Mouse (Mus musculus) heart, embryonic 14.5 days (tissue): ENCODE measurements around the gene Armc7. TPM values are rescaled to one million over a fixed set of nuclear protein-coding genes. Genes with fewer than 3 reads are reported as not detected.

Experiments used
- ATAC-seq: fragments of 200-750 bp; cut with Nextera tagmentation; 2 replicates; pipeline ENCODE4 v1.8.0; 2017; ENCODE audit warnings: low read depth, moderate TSS enrichment; ENCODE audit not compliant: insufficient number of reproducible peaks, insufficient read depth, low FRiP score
- H3K27ac ChIP-seq, 2 experiments: fragments of 200-500 bp in 1 of 2; fragments of 300-500 bp in 1 of 2; sonication (generic) in 1 of 2; replicated peaks in 1 of 2; 2 replicates each; pipeline ENCODE4 v1.5.1; 2012 to 2014; ENCODE audit warnings: low read depth in 2 of 2, low read length in 2 of 2, control low read depth in 1 of 2, mild to moderate bottlenecking in 1 of 2, mixed read lengths in 1 of 2; ENCODE audit not compliant: control insufficient read depth in 1 of 2, insufficient read depth in 1 of 2
- H3K27me3 ChIP-seq: fragments of 300-500 bp; sonication (generic); 2 replicates; pipeline ENCODE4 v1.6.1; 2014; ENCODE audit warnings: mild to moderate bottlenecking, low read length, control low read depth; ENCODE audit not compliant: control insufficient read depth, insufficient read depth
- H3K36me3 ChIP-seq: fragments of 300-500 bp; sonication (generic); 2 replicates; pipeline ENCODE4 v1.6.1; 2014; ENCODE audit warnings: mild to moderate bottlenecking, control low read depth, low read length, mixed read lengths; ENCODE audit not compliant: control insufficient read depth, insufficient read depth
- H3K4me1 ChIP-seq, 2 experiments: fragments of 200-500 bp in 1 of 2; fragments of 300-500 bp in 1 of 2; sonication (generic) in 1 of 2; 2 replicates each; pipeline ENCODE4 v1.6.1; 2012 to 2014; ENCODE audit warnings: low read length in 2 of 2, control low read depth in 1 of 2, mixed read lengths in 1 of 2; ENCODE audit not compliant: control insufficient read depth in 2 of 2, insufficient read depth in 2 of 2
- H3K4me2 ChIP-seq: fragments of 300-500 bp; sonication (generic); 2 replicates; pipeline ENCODE4 v1.6.1; 2014; ENCODE audit warnings: mild to moderate bottlenecking, low read length
- H3K4me3 ChIP-seq, 2 experiments: fragments of 200-500 bp in 1 of 2; fragments of 300-500 bp in 1 of 2; sonication (generic) in 1 of 2; 2 replicates each; pipeline ENCODE4 v1.5.1; 2012 to 2014; ENCODE audit warnings: low read length in 2 of 2, mild to moderate bottlenecking in 2 of 2, control low read depth in 1 of 2, low read depth in 1 of 2, moderate library complexity in 1 of 2; ENCODE audit not compliant: control insufficient read depth in 1 of 2, insufficient read depth in 1 of 2
- H3K9ac ChIP-seq: fragments of 300-500 bp; sonication (generic); 2 replicates; pipeline ENCODE4 v1.6.1; 2014; ENCODE audit warnings: mild to moderate bottlenecking, low read length
- H3K9me3 ChIP-seq: fragments of 300-500 bp; sonication (generic); 2 replicates; pipeline ENCODE4 v1.6.1; 2016; ENCODE audit warnings: low read length, control low read depth; ENCODE audit not compliant: control insufficient read depth
- WGBS: fragments of 180-500 bp; shearing (Covaris S2); extraction: QIAGEN DNeasy Blood & Tissue Kit; methylation state at CpG from one replicate; pipeline ENCODE4 v1.1.7; 2014; 5-methylcytosine and 5-hydroxymethylcytosine counted together
- polyA plus RNA-seq: library from polyadenylated mRNA; unstranded; fragments of >200 nt; fragmentation: Nextera tagmentation; extraction: Ambion mirVana; gene quantifications from 2 replicates; pipeline ENCODE4 v1.2.1, GENCODE M21; 2014

Armc7 gene
- polyA plus RNA-seq, 1 experiment from 2014 or later = 5.5 TPM

DNA sequence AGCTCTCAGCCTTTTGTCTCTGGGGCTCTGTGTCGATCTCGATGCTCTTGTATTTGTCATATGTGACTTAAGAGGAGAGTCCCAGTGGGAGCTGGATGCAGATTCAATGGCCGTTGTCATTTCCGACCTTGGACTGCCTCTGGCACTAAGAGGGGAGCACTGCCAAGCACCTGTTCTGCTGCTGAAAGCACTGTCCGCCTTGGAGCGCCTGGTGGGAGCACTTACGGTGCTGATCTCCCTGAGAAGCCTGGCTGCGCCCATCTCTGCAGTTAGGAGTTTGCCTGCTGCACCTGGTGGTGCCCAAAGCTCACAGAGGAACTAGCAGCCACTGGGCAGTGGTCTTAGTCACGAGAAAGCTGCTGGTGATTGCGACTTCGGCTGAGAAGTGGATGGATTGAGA is 7.8 kb downstream of the Armc7 start:
- WGBS = 66% methylated on average over 11 of the region's 11 CpGs
- no peak for ATAC-seq
- Histone ChIP-seq H3K9ac (0 out of 2 replicates have a peak overlapping the region, but pooled peaks have one; percentile 21), H3K9me3 (no peaks in the 10 kb centered on the region), H3K27me3 (no peaks in the 10 kb centered on the region), H3K4me2 (no peak overlapping the region), H3K4me3 (no peak overlapping the region), H3K27ac (no peak overlapping the region), H3K4me1 (peaks cover 0 to 7% of the 10 kb centered on the region in 2 experiments; a peak in 2 of 4 replicates), H3K36me3 (peaks cover 13% of the 10 kb centered on the region)

- no peaks in the 10 kb centered on the region for H3K9me3 ChIP-seq
- H3K27ac ChIP-seq = no peak overlapping the region
- H3K36me3 ChIP-seq = peaks cover 10% of the 10 kb centered on the region
- ATAC-seq = no peak
- 0 out of 2 replicates have a peak overlapping the region, but pooled peaks have one; percentile 21 for H3K9ac ChIP-seq
- H3K4me3 ChIP-seq = no peak overlapping the region
- no peaks in the 10 kb centered on the region for H3K27me3 ChIP-seq
- peaks cover 0 to 7% of the 10 kb centered on the region in 2 experiments; a peak in 2 of 4 replicates for H3K4me1 ChIP-seq
- 20% methylated on average over 6 of the region's 6 CpGs for WGBS
- H3K4me2 ChIP-seq = no peak overlapping the region
Measured at GRCm38 (mm10) chr11:115483726-115484125, 8.3 kb downstream of the Armc7 start.

GRCm38 (mm10) chr11:115485155-115485554 is 9.7 kb downstream of the Armc7 start:
- no peak for ATAC-seq
- WGBS = 77% methylated on average over 12 of the region's 12 CpGs
- no peaks in the 10 kb centered on the region for H3K27me3 ChIP-seq

DNA sequence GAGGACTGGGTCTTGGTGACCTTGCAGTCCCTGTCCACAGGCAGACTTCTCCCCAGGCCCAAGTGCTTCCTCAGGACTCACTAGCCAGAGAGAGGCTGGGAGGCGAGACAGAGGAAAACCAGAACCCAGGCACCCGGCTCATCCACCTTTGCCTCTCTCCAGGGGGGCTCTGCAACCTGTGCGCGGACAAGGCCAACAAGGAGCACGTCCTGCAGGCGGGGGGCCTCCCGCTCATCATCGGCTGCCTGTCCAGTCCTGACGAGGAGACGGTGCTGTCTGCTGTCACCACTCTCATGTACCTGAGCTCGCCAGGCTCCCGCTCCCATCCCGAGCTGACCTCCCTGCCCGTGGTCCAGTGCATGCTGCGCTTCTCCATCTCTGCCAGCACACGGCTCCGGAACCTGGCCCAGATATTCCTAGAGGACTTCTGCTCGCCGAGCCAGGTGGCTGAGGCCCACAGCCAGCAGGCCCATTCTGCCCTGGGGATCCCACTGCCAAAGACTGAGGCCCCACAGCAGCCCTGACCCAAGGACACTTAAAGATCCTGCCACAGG is 13.2 kb downstream of the Armc7 start:
- H3K36me3 ChIP-seq = peaks cover 10% of the 10 kb centered on the region
- H3K9ac ChIP-seq = no peak overlapping the region
- H3K4me2 ChIP-seq = no peak overlapping the region
- H3K27me3 ChIP-seq = no peaks in the 10 kb centered on the region
- no peak overlapping the region for H3K4me3 ChIP-seq
- peaks cover 4 to 21% of the 10 kb centered on the region in 2 experiments for H3K4me1 ChIP-seq
- H3K27ac ChIP-seq = no peak overlapping the region
- ATAC-seq = no peak
- H3K9me3 ChIP-seq = no peaks in the 10 kb centered on the region
- 73% methylated on average over 19 of the region's 19 CpGs for WGBS

More at GRCm38 (mm10) chr11:115485155-115485554, 9.7 kb downstream of the Armc7 start:
- no peak overlapping the region for H3K4me2 ChIP-seq
- H3K27ac ChIP-seq = no peak overlapping the region
- H3K4me1 ChIP-seq = peaks cover 0 to 7% of the 10 kb centered on the region in 2 experiments; a peak in 2 of 4 replicates
- no peaks in the 10 kb centered on the region for H3K9me3 ChIP-seq
- no peak overlapping the region for H3K9ac ChIP-seq
- H3K4me3 ChIP-seq = no peak overlapping the region
- peaks cover 13% of the 10 kb centered on the region for H3K36me3 ChIP-seq

- Histone ChIP-seq H3K36me3 (peaks cover 10% of the 10 kb centered on the region), H3K4me2 (peak overlapping the region; percentile 87), H3K4me1 (peaks cover 4 to 14% of the 10 kb centered on the region in 2 experiments), H3K27me3 (no peaks in the 10 kb centered on the region), H3K27ac (peak overlapping the region in 1 of 2 experiments; percentile 68; a peak in 1 of 4 replicates), H3K9me3 (no peaks in the 10 kb centered on the region), H3K9ac (peak overlapping the region; percentile 76), H3K4me3 (peak overlapping the region; percentile 66 to 93)
- 22% methylated on average over 25 of the region's 25 CpGs for WGBS
- ATAC-seq = no peak
Measured at GRCm38 (mm10) chr11:115490441-115491355, 15.2 kb downstream of the Armc7 start.

GRCm38 (mm10) chr11:115491356-115492083 is 16.1 kb downstream of the Armc7 start, which contains the start of gene Nt5c:
Gene Nt5c, minus strand, starts transcription at chr11:115491862.
- peaks cover 10% of the 10 kb centered on the region for H3K36me3 ChIP-seq
- peak within 1 kb of the TSS; percentile 76 for H3K9ac ChIP-seq
- peak within 1 kb of the TSS; percentile 66 to 93 for H3K4me3 ChIP-seq
- under 1% methylated on average over 43 of the region's 43 CpGs for WGBS
- no peaks in the 10 kb centered on the region for H3K27me3 ChIP-seq
- H3K4me1 ChIP-seq = peaks cover 4 to 14% of the 10 kb centered on the region in 2 experiments
- peak; percentile 85 for ATAC-seq
- H3K9me3 ChIP-seq = no peaks in the 10 kb centered on the region
- H3K27ac ChIP-seq = peak within 1 kb of the TSS; percentile 50 to 68
- peak within 1 kb of the TSS; percentile 87 for H3K4me2 ChIP-seq

GRCm38 (mm10) chr11:115492387-115492786 is 16.9 kb downstream of the Armc7 start:
- WGBS = 32% methylated on average over 6 of the region's 6 CpGs
- Histone ChIP-seq H3K27me3 (no peaks in the 10 kb centered on the region), H3K9ac (peak overlapping the region; percentile 76), H3K36me3 (peaks cover 17% of the 10 kb centered on the region), H3K4me3 (peak overlapping the region in 1 of 2 experiments; percentile 66; a peak in 2 of 4 replicates), H3K4me2 (peak overlapping the region; percentile 87), H3K4me1 (peaks cover 4 to 14% of the 10 kb centered on the region in 2 experiments), H3K9me3 (no peaks in the 10 kb centered on the region), H3K27ac (no peak overlapping the region)
- no peak for ATAC-seq
